Mouse (Mus musculus) heart, postnatal 4 days (tissue): ENCODE data around the gene Slc7a4. TPM values are rescaled to one million over a fixed set of nuclear protein-coding genes. Genes with fewer than 3 reads are reported as not detected.
"Not testable (repeated sequence)": the region's sequence is repeated elsewhere in the genome, so short reads cannot be mapped to it uniquely, and the experiment has no call there.

ENCODE experiments used
- DNase-seq: peaks from one replicate; pipeline ENCODE4 v3.0.0; 2021
- total RNA-seq, 2 experiments: library from RNA; stranded (reverse); gene quantifications; 2 replicates each; pipeline ENCODE4 v1.2.3; 2021

Gene Slc7a4
- total RNA-seq, 2 experiments from 2014 or later = 3.8 to 4.1 TPM

- peak; percentile 71 for DNase-seq
These were observed 21.2 kb downstream of the Slc7a4 start, which contains the start of gene P2rx6 for GRCm38 (mm10) chr16:17561751-17562208. Gene P2rx6, plus strand, starts transcription at chr16:17561885.

GRCm38 (mm10) chr16:17561128-17561750, 21.8 kb downstream of the Slc7a4 start, which contains the start of gene Lrrc74b:
Gene Lrrc74b, minus strand, starts transcription at chr16:17561247.
- peak; percentile 84 for DNase-seq

GRCm38 (mm10) chr16:17559396-17560027, 23.5 kb downstream of the Slc7a4 start:
- DNase-seq = no peak

- no peak for DNase-seq
These were observed 24.2 kb downstream of the Slc7a4 start for GRCm38 (mm10) chr16:17558811-17559210.

- DNase-seq = peak; percentile 83
These were observed 25.0 kb downstream of the Slc7a4 start for GRCm38 (mm10) chr16:17557947-17558480.

- no peak for DNase-seq
These were observed 26.1 kb downstream of the Slc7a4 start for GRCm38 (mm10) chr16:17556907-17557306.

DNA sequence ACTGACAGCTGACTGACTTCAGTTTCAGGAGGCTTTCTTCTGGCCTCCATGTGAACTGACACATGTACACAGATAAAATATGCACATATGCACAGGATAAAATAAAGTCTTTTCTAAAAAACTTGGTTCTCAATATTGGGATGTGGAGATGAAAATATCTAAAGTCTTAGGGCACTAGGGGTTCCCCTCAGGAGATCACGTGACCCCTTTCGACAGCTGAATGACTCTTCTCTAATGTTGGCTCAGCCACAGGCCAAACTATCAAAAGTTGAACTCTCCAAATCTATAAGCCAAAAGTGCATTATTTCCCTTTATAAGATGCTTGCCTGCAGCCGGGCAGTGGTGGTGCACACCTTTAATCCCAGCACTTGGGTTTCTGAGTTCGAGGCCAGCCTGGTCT, 26.8 kb downstream of the Slc7a4 start:
- DNase-seq = no peak

DNA sequence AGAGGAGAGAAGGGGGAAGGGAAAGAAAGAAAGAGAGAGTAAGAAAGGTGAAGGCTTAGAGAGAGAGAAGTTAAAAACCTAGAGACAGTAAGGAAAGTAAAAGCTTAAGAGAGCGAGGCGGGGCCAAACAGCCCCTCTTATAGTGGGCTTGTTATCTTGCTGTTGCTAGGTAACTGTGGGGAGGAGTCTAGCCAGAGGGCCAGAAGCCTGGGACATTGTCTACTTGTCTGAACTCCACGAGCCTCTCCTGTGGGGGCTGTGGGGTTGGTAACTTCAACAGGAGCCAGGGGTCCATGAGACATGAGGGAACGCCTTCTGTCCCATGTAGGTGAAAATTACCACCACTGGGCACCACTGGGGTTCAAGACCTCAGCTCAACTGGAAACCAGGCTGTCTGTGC, 28.3 kb downstream of the Slc7a4 start:
- not testable (repeated sequence) for DNase-seq

GRCm38 (mm10) chr16:17553910-17554685, 28.9 kb downstream of the Slc7a4 start:
- peak; percentile 25 for DNase-seq

DNA sequence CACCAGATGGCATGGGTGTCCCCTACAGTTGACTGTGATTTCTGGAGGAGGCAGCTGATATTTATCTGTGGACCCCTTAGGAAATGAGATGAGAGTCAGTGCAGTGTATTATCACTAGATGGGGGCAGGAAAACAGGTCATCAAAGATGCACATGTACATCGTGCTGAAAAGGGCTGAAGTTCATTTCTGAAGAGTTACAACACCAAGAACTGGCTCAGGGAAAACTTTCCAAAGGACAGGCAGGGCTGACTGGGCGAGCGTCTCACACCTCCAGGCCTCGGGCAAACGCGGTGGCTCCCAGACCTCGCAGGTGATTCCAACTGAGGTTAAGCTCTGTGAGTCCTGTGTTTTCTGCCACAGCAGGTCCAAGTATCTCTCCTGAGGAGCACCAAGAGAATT, 30.2 kb downstream of the Slc7a4 start:
- DNase-seq = no peak

DNA sequence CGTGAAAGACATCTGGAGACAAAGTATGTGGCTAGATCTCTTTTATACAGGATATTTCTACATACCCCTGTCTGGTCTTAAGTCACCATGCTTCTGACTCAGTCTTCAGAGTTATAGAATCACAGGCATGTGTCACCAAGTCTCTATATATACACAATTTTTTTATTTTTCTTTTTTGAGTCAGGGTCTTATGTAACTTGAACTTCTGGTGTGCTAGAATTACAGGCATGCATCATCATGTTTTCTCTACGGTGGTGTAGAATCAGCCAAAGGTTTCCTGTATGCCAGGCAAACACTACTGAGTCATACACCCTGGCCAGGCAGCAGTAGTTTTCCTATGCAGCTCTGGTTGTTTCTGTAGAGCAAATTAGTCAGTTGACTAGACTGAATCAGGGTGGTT, 40.4 kb downstream of the Slc7a4 start:
- no peak for DNase-seq

- no peak for DNase-seq
These were observed 46.4 kb downstream of the Slc7a4 start for GRCm38 (mm10) chr16:17536584-17536983.

DNA sequence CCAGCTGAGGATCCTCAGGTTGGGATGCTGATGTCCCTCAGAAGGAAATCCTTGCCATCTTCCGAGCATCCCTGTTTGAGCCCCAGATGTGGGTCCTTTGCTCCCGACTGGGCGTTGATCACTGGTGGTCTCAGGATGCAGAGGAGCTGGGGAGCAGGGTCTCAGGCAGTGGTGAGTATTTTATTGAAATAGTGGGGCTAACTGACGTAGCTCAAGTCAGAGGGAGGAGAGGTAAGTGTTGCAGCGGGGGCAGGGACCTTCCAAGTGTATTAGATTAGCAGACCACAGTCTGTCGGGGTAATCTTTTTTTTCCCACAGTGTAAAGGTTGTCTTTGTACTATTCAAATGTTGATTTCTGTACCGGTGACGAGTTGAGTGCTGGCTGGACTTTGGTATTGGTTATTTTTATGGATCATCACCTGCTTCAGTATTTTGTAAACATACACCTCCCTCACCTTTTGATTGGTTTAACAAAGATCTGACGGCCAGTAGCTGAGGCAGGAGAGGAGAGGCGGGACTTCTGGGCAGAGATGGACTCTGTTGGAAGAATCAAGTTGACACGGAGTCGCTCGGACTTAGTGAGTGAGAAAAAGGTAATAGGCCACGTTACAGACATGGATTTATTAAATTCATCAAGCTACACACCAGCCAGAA, 50.2 kb downstream of the Slc7a4 start:
- no peak for DNase-seq

GRCm38 (mm10) chr16:17532271-17532670, 50.7 kb downstream of the Slc7a4 start:
- no peak for DNase-seq

GRCm38 (mm10) chr16:17530640-17531288, 52.2 kb downstream of the Slc7a4 start, which contains the start of gene Thap7:
Gene Thap7, minus strand, starts transcription at chr16:17531136.
- DNase-seq = peak; percentile 98

GRCm38 (mm10) chr16:17529981-17530586, 52.9 kb downstream of the Slc7a4 start:
- peak; percentile 34 for DNase-seq

GRCm38 (mm10) chr16:17528276-17528675, 54.7 kb downstream of the Slc7a4 start:
- DNase-seq = no peak

- DNase-seq = no peak
These were observed 55.4 kb downstream of the Slc7a4 start for GRCm38 (mm10) chr16:17527606-17528005.

GRCm38 (mm10) chr16:17526223-17526622, 56.8 kb downstream of the Slc7a4 start:
- no peak for DNase-seq

GRCm38 (mm10) chr16:17525524-17525923, 57.5 kb downstream of the Slc7a4 start:
- no peak for DNase-seq

DNA sequence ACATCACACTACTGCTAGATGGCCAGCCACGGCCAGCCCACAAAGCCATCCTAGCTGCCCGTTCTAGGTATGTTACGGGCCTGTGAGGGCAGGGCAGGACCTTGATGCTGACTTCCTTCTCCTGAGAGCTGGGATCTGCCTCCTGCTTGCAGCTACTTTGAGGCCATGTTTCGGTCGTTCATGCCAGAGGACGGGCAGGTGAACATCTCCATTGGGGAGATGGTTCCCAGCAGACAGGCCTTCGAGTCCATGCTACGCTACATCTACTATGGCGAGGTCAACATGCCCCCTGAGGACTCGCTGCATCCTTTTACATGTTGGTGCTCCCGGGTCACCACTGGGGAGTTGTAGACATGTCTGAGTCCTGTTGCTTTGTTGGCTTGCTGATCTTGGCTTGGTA, 58.9 kb downstream of the Slc7a4 start:
- no peak for DNase-seq
